Mouse (Mus musculus) MEL (cell line): ENCODE data around the gene BC053393. TPM values are rescaled to one million over a fixed set of nuclear protein-coding genes. Genes with fewer than 3 reads are reported as not detected.

Source experiments
- DNase-seq: peaks from one replicate; pipeline ENCODE4 v3.0.0; 2011; ENCODE audit warnings: low read depth, low spot score
- H3K27ac ChIP-seq: 2 replicates; pipeline ENCODE4 v1.5.1; 2012; ENCODE audit warnings: low read depth, mild to moderate bottlenecking, control low read depth, low read length, moderate library complexity; ENCODE audit not compliant: control insufficient read depth
- H3K27me3 ChIP-seq, 2 experiments: fragments of 150-350 bp in 1 of 2; sonication (generic) in 1 of 2; 2 replicates each; pipeline ENCODE4 v1.6.1; 2012; ENCODE audit warnings: low read length in 2 of 2, mild to moderate bottlenecking in 2 of 2, improper control_type of control experiment in 1 of 2, moderate library complexity in 1 of 2; ENCODE audit not compliant: insufficient read depth in 2 of 2, control insufficient read depth in 1 of 2
- H3K36me3 ChIP-seq, 2 experiments: 2 replicates each; pipeline ENCODE4 v1.6.1; 2012 to 2014; ENCODE audit warnings: low read length in 2 of 2, improper control_type of control experiment in 1 of 2, inconsistent platforms in 1 of 2, mild to moderate bottlenecking in 1 of 2; ENCODE audit not compliant: insufficient read depth in 2 of 2, control insufficient read depth in 1 of 2
- H3K4me1 ChIP-seq, 2 experiments: fragments of 150-350 bp in 1 of 2; sonication (generic) in 1 of 2; 2 replicates each; pipeline ENCODE4 v1.6.1; 2012; ENCODE audit warnings: low read length in 2 of 2, improper control_type of control experiment in 1 of 2, mild to moderate bottlenecking in 1 of 2; ENCODE audit not compliant: insufficient read depth in 2 of 2, control insufficient read depth in 1 of 2
- H3K4me3 ChIP-seq, 2 experiments: fragments of 150-350 bp in 1 of 2; sonication (generic) in 1 of 2; 2 replicates each; pipeline ENCODE4 v1.5.1; 2012; ENCODE audit warnings: low read depth in 2 of 2, low read length in 2 of 2, mild to moderate bottlenecking in 2 of 2, moderate library complexity in 2 of 2, control low read depth in 1 of 2, improper control_type of control experiment in 1 of 2; ENCODE audit not compliant: control insufficient read depth in 1 of 2, insufficient read depth in 1 of 2
- H3K79me2 ChIP-seq: 2 replicates; pipeline ENCODE4 v1.6.1; 2012; ENCODE audit warnings: mild to moderate bottlenecking, low read length, moderate library complexity; ENCODE audit not compliant: control insufficient read depth, poor library complexity, insufficient read depth
- H3K9ac ChIP-seq: 2 replicates; pipeline ENCODE4 v1.6.1; 2012; ENCODE audit warnings: low read depth, mild to moderate bottlenecking, control low read depth, low read length, moderate library complexity; ENCODE audit not compliant: control insufficient read depth, poor library complexity, severe bottlenecking
- H3K9me3 ChIP-seq: fragments of 150-350 bp; sonication (generic); replicated peaks from 2 replicates; pipeline ENCODE4 v1.6.1; 2012; ENCODE audit warnings: mild to moderate bottlenecking, low read length, improper control_type of control experiment, moderate library complexity; ENCODE audit not compliant: insufficient read depth
- BHLHE40 ChIP-seq: IDR thresholded peaks from 2 replicates; pipeline ENCODE4 v1.6.1; 2012; ENCODE audit warnings: low read depth, mild to moderate bottlenecking, inconsistent platforms, low read length, improper control_type of control experiment, borderline replicate concordance
- CHD1 ChIP-seq: IDR thresholded peaks from 2 replicates; pipeline ENCODE4 v1.6.1; 2012; ENCODE audit warnings: low read depth, mild to moderate bottlenecking, inconsistent platforms, low read length, improper control_type of control experiment
- CTCF ChIP-seq, 3 experiments: IDR thresholded peaks in 2 of 3; conservative IDR thresholded peaks in 1 of 3; 2 replicates each; pipeline ENCODE4 v1.5.1; 2011 to 2012; ENCODE audit warnings: low read length in 3 of 3, low read depth in 2 of 3, mild to moderate bottlenecking in 2 of 3, improper control_type of control experiment in 1 of 3, inconsistent platforms in 1 of 3, mixed read lengths in 1 of 3, moderate library complexity in 1 of 3; ENCODE audit not compliant: control insufficient read depth in 1 of 3, insufficient read depth in 1 of 3, poor library complexity in 1 of 3, severe bottlenecking in 1 of 3
- ELF1 ChIP-seq: IDR thresholded peaks from 2 replicates; pipeline ENCODE4 v1.6.1; 2014; ENCODE audit warnings: low read depth, mild to moderate bottlenecking, inconsistent platforms, low read length, improper control_type of control experiment, moderate library complexity
- EP300 ChIP-seq, 2 experiments: IDR thresholded peaks; 2 replicates each; pipeline ENCODE4 v1.6.1; 2011; ENCODE audit warnings: improper control_type of control experiment in 2 of 2, low read length in 2 of 2, low read depth in 1 of 2, mild to moderate bottlenecking in 1 of 2
- ETS1 ChIP-seq: IDR thresholded peaks from 2 replicates; pipeline ENCODE4 v1.6.1; 2012; ENCODE audit warnings: low read depth, mild to moderate bottlenecking, inconsistent platforms, low read length, improper control_type of control experiment, moderate library complexity
- GATA1 ChIP-seq: IDR thresholded peaks from 2 replicates; pipeline ENCODE4 v1.6.1; 2011; ENCODE audit warnings: low read depth, low read length, improper control_type of control experiment
- HCFC1 ChIP-seq: IDR thresholded peaks from 2 replicates; pipeline ENCODE4 v1.6.1; 2012; ENCODE audit warnings: low read depth, mild to moderate bottlenecking, inconsistent platforms, low read length, improper control_type of control experiment, moderate library complexity
- KAT2A ChIP-seq: conservative IDR thresholded peaks from 2 replicates; pipeline ENCODE4 v1.6.1; 2012; ENCODE audit warnings: low read depth, low read length, improper control_type of control experiment, inconsistent platforms
- MAFK ChIP-seq: IDR thresholded peaks from 2 replicates; pipeline ENCODE4 v1.6.1; 2011; ENCODE audit warnings: low read depth, mild to moderate bottlenecking, low read length, improper control_type of control experiment, borderline replicate concordance
- MAZ ChIP-seq: IDR thresholded peaks from 2 replicates; pipeline ENCODE4 v1.6.1; 2012; ENCODE audit warnings: low read depth, mild to moderate bottlenecking, inconsistent platforms, low read length, improper control_type of control experiment
- MEF2A ChIP-seq: IDR thresholded peaks from 2 replicates; pipeline ENCODE4 v1.6.1; 2014; ENCODE audit warnings: low read depth, mild to moderate bottlenecking, inconsistent platforms, low read length, improper control_type of control experiment; ENCODE audit not compliant: poor library complexity, insufficient replicate concordance, severe bottlenecking; ENCODE audit errors: extremely low read depth
- MXI1 ChIP-seq: IDR thresholded peaks from 2 replicates; pipeline ENCODE4 v1.6.1; 2011; ENCODE audit warnings: mild to moderate bottlenecking, low read depth, low read length, improper control_type of control experiment
- MYB ChIP-seq: IDR thresholded peaks from 2 replicates; pipeline ENCODE4 v1.6.1; 2011; ENCODE audit warnings: mild to moderate bottlenecking, low read depth, low read length, improper control_type of control experiment
- NELFE ChIP-seq: IDR thresholded peaks from 2 replicates; pipeline ENCODE4 v1.6.1; 2011; ENCODE audit warnings: low read depth, low read length, improper control_type of control experiment
- NRF1 ChIP-seq: IDR thresholded peaks from 2 replicates; pipeline ENCODE4 v1.6.1; 2014; ENCODE audit warnings: low read depth, mild to moderate bottlenecking, inconsistent platforms, low read length, improper control_type of control experiment, moderate library complexity; ENCODE audit not compliant: poor library complexity, insufficient read depth, severe bottlenecking
- POLR2AphosphoS2 ChIP-seq: IDR thresholded peaks from 2 replicates; pipeline ENCODE4 v1.6.1; 2011; ENCODE audit warnings: low read length, improper control_type of control experiment
- POLR2AphosphoS5 ChIP-seq: IDR thresholded peaks from 2 replicates; pipeline ENCODE4 v1.6.1; 2012; ENCODE audit warnings: low read depth, borderline replicate concordance, mild to moderate bottlenecking, inconsistent platforms, low read length, moderate library complexity, mixed read lengths
- RAD21 ChIP-seq: IDR thresholded peaks from 2 replicates; pipeline ENCODE4 v1.6.1; 2011; ENCODE audit warnings: mild to moderate bottlenecking, low read depth, low read length, improper control_type of control experiment
- SIN3A ChIP-seq: IDR thresholded peaks from 2 replicates; pipeline ENCODE4 v1.6.1; 2012; ENCODE audit warnings: low read length, improper control_type of control experiment, inconsistent platforms
- SMC3 ChIP-seq: IDR thresholded peaks from 2 replicates; pipeline ENCODE4 v1.6.1; 2011; ENCODE audit warnings: low read depth, low read length, improper control_type of control experiment
- TAL1 ChIP-seq: IDR thresholded peaks from 2 replicates; pipeline ENCODE4 v1.6.1; 2012; ENCODE audit warnings: mild to moderate bottlenecking, inconsistent platforms, low read length, moderate library complexity, mixed read lengths
- TBP ChIP-seq: IDR thresholded peaks from 2 replicates; pipeline ENCODE4 v1.8.0; 2011; ENCODE audit warnings: low read depth, low read length, improper control_type of control experiment
- UBTF ChIP-seq: IDR thresholded peaks from 2 replicates; pipeline ENCODE4 v1.6.1; 2012; ENCODE audit warnings: low read depth, mild to moderate bottlenecking, inconsistent platforms, low read length, improper control_type of control experiment, moderate library complexity, borderline replicate concordance; ENCODE audit not compliant: insufficient read depth
- USF1 ChIP-seq: IDR thresholded peaks from 2 replicates; pipeline ENCODE4 v1.6.1; 2014; ENCODE audit warnings: low read depth, mild to moderate bottlenecking, inconsistent platforms, low read length, improper control_type of control experiment, moderate library complexity
- ZC3H11A ChIP-seq: IDR thresholded peaks from 2 replicates; pipeline ENCODE4 v1.6.1; 2012; ENCODE audit warnings: low read depth, mild to moderate bottlenecking, inconsistent platforms, low read length, improper control_type of control experiment
- ZKSCAN1 ChIP-seq: IDR thresholded peaks from 2 replicates; pipeline ENCODE4 v1.6.1; 2012; ENCODE audit warnings: low read depth, mild to moderate bottlenecking, inconsistent platforms, low read length, improper control_type of control experiment, moderate library complexity
- ZMIZ1 ChIP-seq: IDR thresholded peaks from 2 replicates; pipeline ENCODE4 v1.6.1; 2012; ENCODE audit warnings: low read depth, mild to moderate bottlenecking, inconsistent platforms, low read length, improper control_type of control experiment, moderate library complexity
- ZNF384 ChIP-seq: IDR thresholded peaks from 2 replicates; pipeline ENCODE4 v1.6.1; 2012; ENCODE audit warnings: low read depth, mild to moderate bottlenecking, inconsistent platforms, low read length, improper control_type of control experiment
- polyA plus RNA-seq, 2 experiments: library from polyadenylated mRNA; stranded (reverse) in 1 of 2; unstranded in 1 of 2; fragments of >175 nt in 1 of 2; fragments of >200 nt in 1 of 2; gene quantifications; 2 replicates each; pipeline versions ENCODE4 v1.2.1 to v1.2.4; 2012; ENCODE audit warnings: low replicate concordance in 2 of 2, low read depth in 1 of 2; ENCODE audit not compliant: insufficient read length in 2 of 2, insufficient read depth in 1 of 2, missing spikeins in 1 of 2
- total RNA-seq: library from RNA; depleted of rRNA; stranded (reverse); fragments of 300-350 nt; gene quantifications from 2 replicates; pipeline ENCODE4 v1.2.3, GENCODE M21; 2012

The BC053393 gene
- total and polyA plus RNA-seq, 3 experiments, result not detected

DNA sequence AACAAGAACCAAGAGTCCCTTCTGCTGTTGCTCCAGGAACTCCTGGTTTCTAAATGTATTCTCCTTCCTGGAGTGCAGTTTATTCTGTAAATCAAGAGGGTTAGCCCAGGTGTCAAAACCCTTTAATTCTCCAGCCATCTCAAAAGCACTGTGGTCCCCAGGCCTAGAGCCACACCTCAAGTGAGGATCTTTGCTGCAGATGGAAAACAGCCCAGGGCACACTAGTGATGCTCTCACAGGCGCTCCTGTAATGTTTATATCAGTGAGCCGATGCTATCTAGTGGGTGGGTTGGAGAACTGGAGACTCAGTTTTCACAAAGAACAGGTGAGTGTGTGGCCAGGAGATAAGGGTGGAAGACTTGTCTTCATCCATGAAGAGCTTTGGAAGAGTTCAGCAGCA lies 47.4 kb upstream of the BC053393 start, which contains the start of gene Gm12169:
Gene Gm12169 (plus strand): TSS at position 301 of the 400 bp plus-strand sequence.
- no peak for DNase-seq
- Histone ChIP-seq H3K9me3 (no peaks in the 10 kb centered on the region), H3K27ac (no peak within 1 kb of the TSS), H3K27me3 (peaks cover 4 to 7% of the 10 kb centered on the region in 2 experiments), H3K4me3 (no peak within 1 kb of the TSS), H3K9ac (no peak within 1 kb of the TSS), H3K4me1 (no peaks in the 10 kb centered on the region), H3K36me3 (no peaks in the 10 kb centered on the region), H3K79me2 (no peaks in the 10 kb centered on the region)
- TF ChIP-seq MYB, result no peak
- TF ChIP-seq MEF2A, result no peak
- TF ChIP-seq NELFE, result no peak
- no peak for TF ChIP-seq ZMIZ1
- no peak for TF ChIP-seq GATA1
- TF ChIP-seq MAFK, result no peak
- no peak for TF ChIP-seq CHD1
- TF ChIP-seq EP300 (IDR thresholded peaks at IDR 0.05; ENCODE audit: low read depth in 1 of 2, low read length in 2 of 2), result no peak
- no peak for TF ChIP-seq HCFC1
- TF ChIP-seq SMC3, result no peak
- TF ChIP-seq SIN3A, result no peak
- no peak for TF ChIP-seq POLR2AphosphoS5
- TF ChIP-seq ZNF384, result no peak
- TF ChIP-seq ZKSCAN1, result no peak
- TF ChIP-seq RAD21, result no peak
- TF ChIP-seq KAT2A, result no peak
- no peak for TF ChIP-seq BHLHE40
- TF ChIP-seq MAZ, result no peak

DNA sequence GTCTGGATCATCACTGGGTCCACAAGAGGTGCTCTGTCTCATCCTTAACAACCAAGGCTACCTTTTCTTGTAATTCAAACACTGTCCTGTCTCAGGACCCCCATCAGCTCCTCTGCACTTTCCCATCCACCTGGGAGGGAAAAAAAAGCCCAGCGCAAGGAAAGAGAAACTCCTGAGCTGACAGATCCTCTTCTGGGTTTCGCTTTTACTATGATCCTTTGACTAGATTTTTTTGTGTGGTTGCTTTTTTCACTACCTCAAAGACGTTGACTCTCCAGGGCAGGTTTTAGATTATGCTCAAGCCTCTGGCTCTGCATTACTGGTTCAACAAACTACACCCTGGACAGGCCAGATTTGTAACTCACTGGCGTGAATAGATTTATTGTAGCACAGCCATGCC lies 41.2 kb upstream of the BC053393 start:
- Histone ChIP-seq H3K79me2 (no peaks in the 10 kb centered on the region), H3K36me3 (no peaks in the 10 kb centered on the region), H3K27me3 (peaks cover 6 to 8% of the 10 kb centered on the region in 2 experiments), H3K27ac (no peak overlapping the region), H3K4me1 (no peaks in the 10 kb centered on the region), H3K9me3 (no peaks in the 10 kb centered on the region), H3K4me3 (no peak overlapping the region), H3K9ac (no peak overlapping the region)
- TF ChIP-seq USF1, result no peak
- TF ChIP-seq NRF1, result no peak
- no peak for TF ChIP-seq MAZ
- no peak for TF ChIP-seq POLR2AphosphoS5
- TF ChIP-seq UBTF, result no peak
- no peak for TF ChIP-seq ELF1
- TF ChIP-seq HCFC1, result no peak
- no peak for TF ChIP-seq TAL1
- no peak for TF ChIP-seq ZC3H11A
- TF ChIP-seq ETS1, result no peak
- TF ChIP-seq SIN3A, result no peak
- TF ChIP-seq TBP, result no peak
- TF ChIP-seq MXI1, result no peak
- TF ChIP-seq BHLHE40, result no peak
- no peak for TF ChIP-seq CHD1
- TF ChIP-seq GATA1, result no peak
- TF ChIP-seq KAT2A, result no peak
- TF ChIP-seq POLR2AphosphoS2, result no peak
- no peak for TF ChIP-seq CTCF (IDR thresholded peaks at IDR 0.05 in 2 of 3, conservative IDR thresholded peaks at IDR 0.05 in 1 of 3; ENCODE audit: control insufficient read depth in 1 of 3, insufficient read depth in 1 of 3, low read depth in 2 of 3, low read length in 3 of 3, poor library complexity in 1 of 3, severe bottlenecking in 1 of 3)
- no peak for DNase-seq
